Mouse (Mus musculus) embryonic fibroblast, embryonic 13.5 days (primary cell): ENCODE data around the gene Lyrm1. TPM values are rescaled to one million over a fixed set of nuclear protein-coding genes. Genes with fewer than 3 reads are reported as not detected.
A peak's percentile ranks its signal among the peaks of the same experiment; 100 is the strongest.

Source experiments
- H3K27ac ChIP-seq: 2 replicates; pipeline ENCODE4 v1.5.1; 2012; ENCODE audit warnings: low read length, control low read depth, inconsistent platforms; ENCODE audit not compliant: insufficient read depth
- H3K4me1 ChIP-seq: 2 replicates; pipeline ENCODE4 v1.6.1; 2011; ENCODE audit warnings: low read length; ENCODE audit not compliant: control insufficient read depth, insufficient read depth
- H3K4me3 ChIP-seq: 2 replicates; pipeline ENCODE4 v1.5.1; 2011; ENCODE audit warnings: mild to moderate bottlenecking, control low read depth, low read length; ENCODE audit not compliant: insufficient read depth
- CTCF ChIP-seq: IDR thresholded peaks from 2 replicates; pipeline ENCODE4 v1.5.1; 2011; ENCODE audit warnings: mild to moderate bottlenecking, control low read depth, low read length, moderate library complexity, borderline replicate concordance; ENCODE audit not compliant: insufficient read depth
- POLR2A ChIP-seq: IDR thresholded peaks from 2 replicates; pipeline ENCODE4 v1.6.1; 2011; ENCODE audit warnings: low read depth, mild to moderate bottlenecking, control low read depth, low read length, moderate library complexity
- polyA plus RNA-seq: library from polyadenylated mRNA; stranded (reverse); fragments of >200 nt; gene quantifications from 2 replicates; pipeline ENCODE4 v1.2.4, GENCODE M21; 2011; ENCODE audit warnings: low read depth; ENCODE audit not compliant: missing spikeins, insufficient read length

Lyrm1 gene
- polyA plus RNA-seq, 1 experiment = 7.1 TPM

DNA sequence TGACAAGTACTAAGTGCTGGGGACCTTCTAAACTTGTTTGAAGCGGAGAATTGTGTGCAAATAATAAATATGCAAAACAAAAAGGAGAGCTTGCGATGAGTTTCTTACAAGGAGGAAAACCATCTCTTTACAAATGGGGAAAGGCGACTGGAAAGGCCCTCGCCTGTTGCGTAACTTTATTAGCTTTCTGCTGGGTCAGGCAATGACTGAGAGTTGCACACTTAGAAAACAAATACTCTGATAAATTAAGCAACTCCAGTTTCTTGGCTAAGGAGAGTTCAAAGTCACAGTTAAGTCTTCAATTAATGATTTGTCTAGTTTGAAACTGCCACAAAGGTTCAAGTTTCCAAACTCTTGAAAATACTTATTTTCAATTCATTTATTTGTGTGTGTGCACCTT lies 15.3 kb upstream of the Lyrm1 start:
- H3K27ac ChIP-seq = peak overlapping the region; percentile 87
- TF ChIP-seq CTCF (no peak), POLR2A (no peak)
- H3K4me3 ChIP-seq = no peak overlapping the region

DNA sequence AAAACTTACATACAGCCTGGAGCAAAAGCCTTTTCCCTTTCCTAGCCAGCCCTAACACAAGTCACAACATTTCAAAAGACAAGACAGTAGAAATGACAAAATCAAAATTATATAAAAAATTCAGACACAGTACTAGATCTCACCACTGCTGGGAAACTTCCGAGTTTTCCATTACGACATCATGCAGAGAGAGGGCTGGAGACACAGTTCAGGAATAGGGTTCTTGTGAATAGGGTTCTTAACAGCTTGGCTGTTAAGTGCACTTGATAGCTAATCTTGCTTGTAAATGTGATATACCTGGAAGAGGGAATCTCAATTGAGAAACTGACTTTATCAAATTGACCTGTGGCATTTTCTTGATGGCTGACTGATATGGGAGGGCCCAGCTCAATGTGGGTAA lies 14.4 kb upstream of the Lyrm1 start:
- Histone ChIP-seq H3K4me1 (peaks cover 2% of the 10 kb centered on the region; the same call in 1 of the 2 replicates), H3K27ac (peak overlapping the region; percentile 47; the same call in 1 of the 2 replicates), H3K4me3 (no peak overlapping the region)
- TF ChIP-seq POLR2A (no peak), CTCF (no peak)

More for the DNA sequence above, 15.3 kb upstream of the Lyrm1 start:
- peaks cover 2% of the 10 kb centered on the region; the same call in 1 of the 2 replicates for H3K4me1 ChIP-seq

DNA sequence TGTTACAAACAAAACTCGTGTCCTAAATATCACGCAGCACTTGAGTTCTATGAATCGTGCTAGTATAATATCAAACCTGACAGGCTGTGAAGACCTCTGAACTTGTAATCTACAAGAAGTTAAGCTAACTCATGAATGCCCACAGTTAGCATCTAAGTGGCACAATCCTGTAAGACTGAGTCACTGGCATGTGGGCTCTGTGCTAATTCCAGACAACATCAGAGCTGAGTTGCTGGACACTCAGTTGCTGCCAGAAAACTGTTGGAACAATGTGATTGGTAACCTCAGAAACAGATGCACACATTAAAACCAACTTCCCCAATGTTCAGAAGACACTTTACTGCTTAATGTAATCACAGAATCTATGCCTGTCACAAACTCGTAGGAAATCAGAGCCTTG lies 7.8 kb upstream of the Lyrm1 start:
- Histone ChIP-seq H3K27ac (peak overlapping the region; percentile 64; the same call in 1 of the 2 replicates), H3K4me1 (peaks cover 8% of the 10 kb centered on the region), H3K4me3 (no peak overlapping the region)
- TF ChIP-seq CTCF = no peak
- TF ChIP-seq POLR2A = no peak

DNA sequence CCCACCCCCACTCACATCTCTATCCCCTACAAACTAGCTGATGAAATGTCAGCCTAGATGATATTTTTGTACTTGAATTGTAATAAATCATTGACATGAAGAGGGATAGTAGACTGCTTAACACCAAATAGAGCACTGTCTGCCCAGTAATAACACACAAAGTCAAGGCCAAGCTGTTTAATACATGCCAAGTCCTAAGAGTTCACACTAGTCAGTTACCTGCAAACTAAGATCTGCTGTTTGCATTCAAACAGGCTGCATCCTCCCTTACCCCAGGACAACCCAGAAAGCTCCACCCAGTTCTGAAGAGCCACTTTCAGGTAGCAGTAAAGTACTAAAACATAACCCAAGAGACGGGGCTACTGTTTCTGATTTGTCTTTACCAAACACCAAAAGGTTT lies 3.5 kb upstream of the Lyrm1 start:
- Histone ChIP-seq H3K4me3 (no peak overlapping the region), H3K4me1 (peaks cover 10% of the 10 kb centered on the region), H3K27ac (no peak overlapping the region)
- no peak for TF ChIP-seq POLR2A
- TF ChIP-seq CTCF = no peak

DNA sequence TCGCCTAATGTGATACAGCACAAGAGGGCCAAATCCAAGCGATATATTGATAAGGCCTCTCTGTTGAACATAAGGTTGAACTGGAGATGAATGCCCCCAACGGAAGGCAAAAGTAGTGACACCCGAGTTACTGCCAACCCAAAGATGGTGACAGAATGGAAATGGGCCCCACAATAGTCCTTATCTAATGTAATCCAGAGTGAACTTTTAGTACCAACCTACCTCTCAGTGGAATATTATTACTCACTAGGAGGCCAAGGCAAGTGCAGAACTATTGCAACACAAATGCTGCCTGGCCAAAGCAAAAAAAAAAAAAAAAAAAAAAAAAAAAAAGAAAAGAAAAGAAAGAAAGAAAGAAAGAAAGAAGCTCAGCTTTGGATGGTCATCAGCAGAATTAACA lies 2.9 kb upstream of the Lyrm1 start:
- peaks cover 9% of the 10 kb centered on the region for H3K4me1 ChIP-seq
- TF ChIP-seq CTCF = no peak
- no peak for TF ChIP-seq POLR2A

DNA sequence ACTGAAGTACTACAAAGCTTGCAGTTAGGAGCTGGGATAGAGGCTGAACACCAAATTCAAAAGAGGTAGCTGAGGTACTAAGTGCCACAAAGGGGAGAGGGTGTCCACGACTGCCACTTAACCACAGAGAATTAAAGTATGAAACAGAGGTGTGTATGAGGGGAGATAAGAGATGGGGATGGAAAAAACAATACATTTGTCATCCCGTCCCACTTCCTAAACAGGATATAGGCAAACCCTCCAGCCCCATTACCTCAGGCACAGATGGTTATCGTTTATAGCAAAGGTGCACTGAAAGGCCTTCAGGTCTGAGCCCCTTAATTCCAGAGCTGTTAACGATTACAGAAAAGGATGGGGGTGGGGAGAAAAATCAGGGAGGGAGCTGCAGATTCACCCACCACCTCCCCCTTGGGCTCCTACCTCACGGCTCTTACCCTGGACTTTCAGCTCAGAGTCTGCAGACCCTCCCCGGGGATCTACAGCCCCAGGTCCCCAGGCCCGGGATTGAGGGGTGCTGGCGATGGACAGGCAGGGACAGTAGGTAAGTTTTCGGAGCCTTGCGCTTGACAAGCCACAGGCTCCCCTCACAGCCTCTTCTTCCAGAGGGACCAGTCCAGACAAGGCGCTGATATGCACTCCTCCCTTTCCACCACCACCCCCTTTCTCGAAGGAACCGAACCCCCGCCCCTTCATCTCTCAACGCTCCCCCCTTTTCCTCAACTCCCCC lies 680 bp upstream of the Lyrm1 start:
- Histone ChIP-seq H3K27ac (peak overlapping the region; percentile 4; the same call in 1 of the 2 replicates), H3K4me1 (peaks cover 3% of the 10 kb centered on the region; the same call in 1 of the 2 replicates), H3K4me3 (peak overlapping the region; percentile 98)
- TF ChIP-seq POLR2A = no peak
- TF ChIP-seq CTCF = no peak

More for the DNA sequence above, 2.9 kb upstream of the Lyrm1 start:
- H3K4me3 ChIP-seq = no peak overlapping the region
- H3K27ac ChIP-seq = no peak overlapping the region

DNA sequence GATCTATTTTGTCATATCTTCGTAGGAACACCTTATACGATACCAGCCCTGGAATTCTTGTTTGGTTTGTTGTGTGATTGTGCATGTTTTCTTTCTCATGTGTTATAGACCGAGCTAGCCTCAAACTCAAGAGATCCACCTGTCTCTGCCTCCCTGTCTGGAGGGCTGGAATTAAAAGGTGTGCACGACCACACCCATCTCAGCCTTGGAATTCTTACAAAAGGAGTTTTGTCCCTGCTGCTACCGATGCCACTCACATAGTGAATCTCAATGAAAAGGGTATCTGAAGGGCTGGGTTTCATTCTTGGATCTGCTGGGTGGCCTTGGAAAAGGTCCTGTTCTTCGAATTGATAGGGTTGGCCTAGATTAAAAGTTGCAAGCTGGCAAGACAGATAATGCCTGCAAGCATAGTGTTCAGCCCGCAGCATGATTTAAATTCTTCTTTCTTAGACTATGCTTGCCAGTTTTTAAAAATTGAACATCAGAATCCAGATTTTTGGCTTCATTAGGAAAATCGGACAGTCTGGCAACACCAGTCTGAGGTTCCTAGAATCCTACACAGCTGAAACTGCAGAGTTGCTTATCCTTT lies 2.0 kb downstream of the Lyrm1 start:
- H3K4me1 ChIP-seq = peaks cover 3% of the 10 kb centered on the region; the same call in 1 of the 2 replicates
- no peak for TF ChIP-seq POLR2A
- no peak for TF ChIP-seq CTCF
- no peak overlapping the region for H3K4me3 ChIP-seq
- no peak overlapping the region for H3K27ac ChIP-seq

DNA sequence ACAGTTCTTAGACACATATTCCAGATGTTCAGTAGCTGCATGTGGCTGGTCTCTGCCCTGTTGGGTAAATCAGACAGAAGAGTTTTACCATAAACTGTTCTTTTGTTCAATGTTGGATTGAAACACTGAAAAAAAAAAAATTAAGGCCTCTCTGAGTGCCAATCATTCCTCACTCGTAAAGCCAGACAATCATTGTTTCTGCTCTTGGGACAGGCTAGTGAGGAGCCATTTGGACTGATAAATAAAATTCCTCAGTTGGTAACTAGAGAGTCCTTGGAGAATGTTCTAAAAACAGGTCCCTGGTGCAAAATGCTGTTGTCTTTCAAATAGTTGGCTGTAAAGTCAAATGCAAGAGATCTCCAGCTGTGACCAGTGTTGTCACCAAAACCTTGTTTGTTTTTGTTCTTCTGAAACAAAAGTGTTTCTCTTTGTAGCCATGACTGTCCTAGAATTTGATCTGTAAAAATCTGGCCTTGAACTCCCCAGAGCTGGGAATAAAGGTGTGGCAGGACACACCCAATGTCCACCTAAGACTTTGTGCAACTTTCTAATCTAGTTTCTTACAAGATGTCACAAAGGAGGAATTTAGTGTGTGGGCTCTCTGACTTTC lies 2.7 kb downstream of the Lyrm1 start:
- H3K27ac ChIP-seq = no peak overlapping the region
- H3K4me1 ChIP-seq = peaks cover 3% of the 10 kb centered on the region; the same call in 1 of the 2 replicates
- no peak overlapping the region for H3K4me3 ChIP-seq
- TF ChIP-seq CTCF = no peak

DNA sequence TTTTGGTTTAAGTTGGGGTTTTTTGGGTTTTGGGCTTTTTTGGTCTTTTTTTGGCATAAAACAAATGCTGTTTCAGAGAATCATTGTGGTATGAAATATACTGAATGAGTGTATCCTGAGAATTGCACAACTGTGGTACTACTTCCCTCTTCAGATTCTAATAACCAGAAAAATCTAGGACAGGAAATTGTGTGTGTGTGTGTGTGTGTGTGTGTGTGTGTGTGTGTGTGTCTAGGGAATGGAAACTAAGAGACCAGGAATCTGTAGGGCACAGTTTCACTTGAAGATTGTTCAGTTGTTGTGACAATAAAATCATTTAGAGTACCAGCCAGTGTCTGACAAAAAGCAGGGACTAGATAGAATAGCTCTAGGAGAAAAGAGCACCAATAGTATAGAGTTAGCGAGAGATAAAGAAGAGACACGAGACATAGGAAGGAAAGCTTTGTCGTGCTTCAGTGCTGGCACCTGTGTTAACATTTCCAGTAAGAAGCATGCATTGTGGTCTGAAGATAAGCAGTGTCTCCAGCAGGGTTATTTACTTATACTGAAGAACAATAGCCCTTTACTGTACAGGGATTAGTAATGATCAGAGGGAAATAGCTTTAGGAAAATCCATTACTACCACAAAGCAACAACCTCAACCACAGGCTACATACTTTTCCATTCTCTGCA lies 3.9 kb downstream of the Lyrm1 start:
- Histone ChIP-seq H3K4me3 (no peak overlapping the region), H3K27ac (no peak overlapping the region), H3K4me1 (no peaks in the 10 kb centered on the region)
- TF ChIP-seq POLR2A (no peak), CTCF (no peak)
